Mouse (Mus musculus): ENCODE measurements around the gene Gm49355. TPM values are rescaled to one million over a fixed set of nuclear protein-coding genes. Genes with fewer than 3 reads are reported as not detected.
A peak's percentile ranks its signal among the peaks of the same experiment; 100 is the strongest.
"Not testable (repeated sequence)": the region's sequence is repeated elsewhere in the genome, so short reads cannot be mapped to it uniquely, and the experiment has no call there.

Gene Gm49355
- total RNA-seq (2014; fragmentation: Nextera tagmentation) (not detected in 2 replicates), total RNA-seq (2017) (not detected in 2 replicates)

DNA sequence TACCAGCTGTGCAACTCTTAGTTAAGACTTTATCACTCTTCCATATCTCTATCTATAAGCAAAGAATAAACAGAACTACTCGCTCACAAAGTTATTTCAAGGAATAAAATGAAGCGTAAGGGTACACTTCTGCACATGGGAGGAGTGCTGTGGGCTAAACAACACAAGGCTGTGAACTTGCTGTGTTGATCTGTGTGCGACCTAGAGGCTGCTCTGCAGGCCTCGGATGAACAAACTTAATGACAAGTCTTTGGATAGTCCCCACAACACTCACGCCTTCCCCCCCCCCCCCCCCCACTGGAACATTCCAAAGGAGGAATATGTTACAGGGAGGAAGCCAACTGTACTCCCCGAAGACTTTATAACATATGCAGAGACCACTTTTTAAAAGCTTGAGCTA lies at the start of gene Gm49355:
Gm49355 (plus strand) TSS at position 336 of the 400 bp plus-strand sequence.
- no peak for ATAC-seq (replicated peaks; ENCODE audit: low FRiP score, low TSS enrichment, poor library complexity, severe bottlenecking)

DNA sequence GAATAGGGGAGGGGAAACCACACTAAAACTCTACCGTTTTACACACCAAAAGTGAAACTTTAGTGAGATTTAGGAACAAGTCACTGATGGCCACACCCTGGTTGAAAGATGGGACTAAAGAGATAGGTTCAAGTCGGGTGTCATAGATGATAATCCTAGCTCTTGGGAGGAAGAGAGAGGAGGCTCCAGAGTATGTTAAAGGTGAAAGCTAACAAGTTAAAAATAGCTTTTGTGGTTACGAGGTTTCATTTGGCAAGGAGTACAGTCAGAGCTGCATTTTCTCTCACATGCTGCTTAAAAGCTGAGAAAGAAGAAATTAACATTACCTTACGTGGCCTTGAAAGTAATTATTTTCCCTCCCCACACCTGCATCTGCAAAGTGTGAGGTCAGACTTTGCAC lies 40.0 kb upstream of the Gm49355 start:
- no peak for ATAC-seq (replicated peaks; ENCODE audit: low FRiP score, low TSS enrichment, poor library complexity, severe bottlenecking)

DNA sequence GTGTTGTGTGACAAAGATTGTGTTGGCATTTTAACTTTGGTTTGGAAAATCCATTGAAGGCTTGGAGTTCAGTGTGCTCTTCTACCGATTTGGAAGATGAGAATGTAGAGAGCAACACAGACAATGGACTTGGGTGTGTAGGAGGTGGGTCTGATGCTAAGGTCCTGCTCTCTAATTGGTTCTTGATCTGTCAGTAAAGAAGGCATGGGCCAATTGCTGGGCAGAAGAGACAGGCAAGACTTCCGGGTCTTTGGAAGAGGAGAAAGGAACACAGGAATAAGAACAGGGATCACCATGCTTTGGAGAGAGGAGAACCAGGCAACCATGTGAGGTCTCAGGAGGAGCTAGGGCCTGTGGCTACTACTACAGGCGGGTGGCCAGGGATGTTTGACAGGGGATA lies 7.7 kb upstream of the Gm49355 start:
- ATAC-seq (replicated peaks; ENCODE audit: low FRiP score, low TSS enrichment, poor library complexity, severe bottlenecking), result no peak

DNA sequence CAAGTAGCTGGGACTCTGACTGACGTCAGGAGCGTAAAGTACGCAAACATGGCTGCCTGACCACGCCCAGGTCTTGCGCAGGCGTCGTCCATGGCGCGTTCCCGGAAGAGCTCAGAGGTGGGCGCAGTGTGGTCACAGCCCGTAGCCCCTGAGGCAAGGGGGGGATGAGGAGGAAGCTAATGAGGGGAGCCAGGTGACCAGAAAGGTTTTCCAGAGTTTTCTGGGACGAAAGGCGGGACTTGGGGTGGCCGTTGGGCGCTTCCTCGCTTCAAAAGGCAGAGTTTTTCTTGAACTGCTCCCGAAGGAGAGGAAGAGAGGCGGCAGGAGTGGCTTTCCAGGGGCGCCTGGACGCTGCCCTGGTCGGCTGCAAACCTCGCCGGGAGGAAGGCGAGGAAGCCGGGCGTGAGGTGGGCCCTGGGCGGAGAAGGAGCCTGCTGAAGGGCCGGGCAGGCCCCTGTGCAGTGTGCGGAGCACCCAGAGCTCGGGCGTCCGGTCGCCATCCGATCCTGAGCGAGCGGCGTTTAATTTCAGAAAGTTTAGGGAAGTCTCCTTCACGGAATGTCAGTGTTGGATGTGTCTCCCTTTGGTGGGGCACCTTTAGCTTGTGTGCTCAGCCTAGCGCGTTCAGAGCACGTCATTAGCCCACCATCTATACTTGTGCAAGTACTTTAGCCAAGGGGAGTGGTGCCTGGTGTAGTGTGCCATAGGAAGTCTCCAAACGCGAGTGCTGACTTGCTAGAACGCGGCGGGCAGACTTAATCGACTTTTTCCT lies 551 bp downstream of the Gm49355 start, which contains the start of gene 3830406C13Rik:
3830406C13Rik (plus strand) TSS at position 33 of the 772 bp plus-strand sequence.
- ATAC-seq (replicated peaks; ENCODE audit: low FRiP score, low TSS enrichment, poor library complexity, severe bottlenecking), result peak; percentile 97

DNA sequence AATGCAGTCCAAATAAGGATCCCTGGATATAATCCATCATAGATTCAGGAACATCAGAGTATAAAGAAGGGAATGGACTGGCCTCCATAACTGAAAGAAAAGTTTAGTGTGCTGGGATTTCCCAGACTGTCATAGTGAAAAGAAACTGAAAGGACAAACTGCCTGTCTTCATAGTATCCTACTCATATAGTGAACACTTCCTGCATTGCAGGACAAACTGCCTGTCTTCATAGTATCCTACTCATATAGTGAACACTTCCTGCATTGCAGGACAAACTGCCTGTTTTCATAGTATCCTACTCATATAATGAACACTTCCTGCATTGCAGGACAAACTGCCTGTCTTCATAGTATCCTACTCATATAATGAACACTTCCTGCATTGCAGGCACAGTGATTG lies 6.0 kb downstream of the Gm49355 start:
- ATAC-seq (replicated peaks; ENCODE audit: low FRiP score, low TSS enrichment, poor library complexity, severe bottlenecking), result not testable (repeated sequence)

DNA sequence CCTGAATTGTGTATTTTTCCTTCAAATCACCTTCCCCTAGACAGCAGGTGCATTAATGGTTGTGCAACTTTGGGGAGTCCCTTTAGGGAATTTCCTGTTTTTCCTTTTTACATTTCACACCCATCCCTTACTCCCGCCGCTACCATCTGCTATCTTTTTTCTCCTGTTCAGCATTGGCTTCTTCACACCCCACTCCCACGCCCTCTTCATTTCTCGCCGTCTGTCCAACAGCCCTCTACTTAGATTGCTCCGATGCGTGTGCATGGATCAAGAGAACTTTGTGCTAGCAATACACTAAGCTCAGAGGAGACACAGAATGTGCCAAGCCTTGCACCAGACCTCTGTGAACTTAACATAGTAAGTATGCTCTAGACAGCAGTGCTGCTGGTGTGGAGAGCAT lies 12.6 kb downstream of the Gm49355 start:
- ATAC-seq (replicated peaks; ENCODE audit: low FRiP score, low TSS enrichment, poor library complexity, severe bottlenecking), result no peak

DNA sequence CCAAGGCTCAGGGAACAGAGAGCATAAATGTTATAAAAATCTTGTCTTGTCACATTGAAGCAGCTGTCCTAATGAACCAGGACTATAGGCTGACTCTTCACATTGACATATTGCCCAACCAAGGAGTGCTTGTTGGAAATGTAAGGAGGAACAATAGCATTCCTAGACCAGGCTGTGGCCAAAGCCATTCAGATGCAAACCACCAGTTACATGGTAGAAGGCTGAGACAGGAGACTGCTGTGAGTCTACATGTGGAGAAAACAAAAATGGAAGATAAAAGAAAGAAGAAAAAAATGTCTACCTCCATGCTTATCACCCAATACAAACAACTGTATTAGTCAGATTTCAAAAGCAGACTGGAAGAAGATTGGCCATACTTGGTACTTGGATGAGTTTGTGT lies 15.4 kb downstream of the Gm49355 start:
- ATAC-seq (replicated peaks; ENCODE audit: low FRiP score, low TSS enrichment, poor library complexity, severe bottlenecking), result no peak

DNA sequence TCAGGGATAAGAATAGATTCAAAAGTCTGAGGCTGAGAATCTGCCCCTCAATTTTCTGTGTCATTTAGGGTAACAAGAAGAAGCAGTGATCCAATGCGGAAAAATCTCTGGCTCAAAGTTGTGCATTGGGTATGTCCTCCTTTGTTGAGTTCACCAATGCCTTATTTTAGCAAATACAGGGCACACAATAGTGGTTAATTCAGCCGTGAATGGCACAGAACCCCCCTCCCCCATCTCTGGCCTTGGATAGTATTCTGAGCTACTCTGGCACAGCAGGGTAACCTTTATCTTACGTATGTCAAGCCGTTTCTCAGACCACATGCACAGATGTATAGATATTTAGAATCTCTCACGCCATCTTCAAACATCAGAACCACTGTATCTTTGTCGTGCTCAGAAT lies 15.9 kb downstream of the Gm49355 start:
- ATAC-seq (replicated peaks; ENCODE audit: low FRiP score, low TSS enrichment, poor library complexity, severe bottlenecking), result no peak

DNA sequence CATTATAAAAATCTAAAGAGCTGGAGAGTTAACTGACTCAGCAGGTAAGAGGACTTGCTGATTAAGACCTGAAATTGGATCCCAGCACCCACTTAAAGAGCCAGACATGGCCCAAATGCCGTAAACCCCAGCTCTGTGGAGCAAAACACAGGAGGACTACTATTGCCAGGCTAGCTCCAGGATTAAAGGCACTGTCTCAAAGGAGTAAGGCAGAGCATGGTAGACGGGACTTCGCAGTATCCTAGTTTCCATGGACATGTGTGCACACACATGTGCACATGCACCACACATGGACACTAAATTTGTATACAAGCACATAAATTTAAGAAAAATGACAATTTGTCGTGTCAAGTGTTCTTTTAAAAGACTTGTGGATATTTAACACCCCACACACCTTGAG lies 16.5 kb downstream of the Gm49355 start:
- no peak for ATAC-seq (replicated peaks; ENCODE audit: low FRiP score, low TSS enrichment, poor library complexity, severe bottlenecking)

DNA sequence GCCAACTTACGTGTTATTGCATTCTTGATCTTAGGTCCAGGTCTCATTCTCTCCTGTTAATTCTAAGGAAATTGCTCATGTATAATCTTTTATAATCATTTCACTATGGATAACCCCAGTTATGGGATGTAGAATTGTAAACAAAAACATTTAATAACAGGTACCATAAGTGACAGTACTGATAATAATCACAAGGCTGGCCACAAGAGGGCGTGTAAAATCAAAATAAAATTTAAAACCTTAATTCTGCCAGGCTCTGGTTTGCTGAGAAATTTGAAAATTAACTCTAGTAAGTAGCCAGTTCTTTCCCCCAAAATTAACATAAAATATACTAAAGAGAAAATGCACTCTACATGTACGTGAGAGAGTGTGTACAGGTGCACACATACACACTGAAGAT lies 16.9 kb downstream of the Gm49355 start:
- ATAC-seq (replicated peaks; ENCODE audit: low FRiP score, low TSS enrichment, poor library complexity, severe bottlenecking), result no peak

DNA sequence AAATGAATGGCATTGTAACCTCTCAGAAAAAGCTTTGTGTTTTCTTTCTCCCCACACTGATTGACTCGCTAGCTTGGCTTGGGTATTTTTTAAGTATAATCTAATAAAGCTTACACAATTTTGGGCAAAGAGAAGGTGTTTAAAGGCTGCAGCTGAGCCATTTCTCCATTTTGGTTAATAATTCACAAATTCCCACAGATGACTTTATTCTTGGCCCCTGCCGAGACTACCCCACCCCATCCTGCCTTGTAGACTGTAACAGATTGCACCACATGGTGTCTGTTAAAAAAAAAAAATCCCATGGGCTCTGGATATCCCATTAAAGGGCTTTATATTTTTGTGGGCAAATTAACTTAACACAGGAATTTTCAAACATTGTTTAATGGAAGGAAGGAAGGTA lies 19.3 kb downstream of the Gm49355 start:
- no peak for ATAC-seq (replicated peaks; ENCODE audit: low FRiP score, low TSS enrichment, poor library complexity, severe bottlenecking)

DNA sequence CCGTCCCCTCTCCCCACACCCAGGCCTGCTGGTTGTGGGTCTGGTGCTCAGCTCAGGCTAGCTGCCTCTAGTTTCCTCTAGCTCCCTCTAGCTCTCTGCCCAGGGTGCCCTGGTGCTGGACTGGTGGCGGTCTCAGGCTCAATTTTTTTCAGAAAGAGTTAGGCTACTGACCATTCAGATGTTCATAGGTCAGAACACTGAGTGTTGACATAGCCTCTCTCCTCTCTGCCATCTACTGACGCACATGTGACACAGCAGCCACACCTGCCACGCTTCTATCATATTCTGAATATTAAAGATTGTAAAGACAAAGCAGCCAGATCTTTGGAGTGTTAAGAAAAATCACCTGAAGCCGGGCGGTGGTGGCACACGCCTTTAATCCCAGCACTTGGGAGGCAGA lies 49.8 kb downstream of the Gm49355 start:
- ATAC-seq (replicated peaks; ENCODE audit: low FRiP score, low TSS enrichment, poor library complexity, severe bottlenecking), result no peak

DNA sequence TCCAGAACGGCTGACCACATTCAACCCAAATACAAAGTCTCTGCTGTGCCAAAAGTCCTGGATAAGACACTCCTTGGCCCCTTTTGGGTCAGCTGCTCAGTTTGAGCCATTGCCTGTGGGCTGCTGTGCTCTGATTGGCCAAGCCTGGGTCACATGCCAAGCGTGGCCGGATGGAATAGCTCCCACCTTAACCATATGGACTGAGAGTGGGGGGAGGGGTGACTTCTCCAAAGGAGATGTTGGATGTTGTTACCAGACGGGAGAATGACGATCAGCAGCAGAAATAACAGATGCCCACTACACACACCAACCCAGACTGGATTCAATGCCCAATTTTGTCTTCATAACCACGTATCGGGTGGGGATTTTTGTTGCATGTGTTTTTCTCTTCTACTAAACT lies 51.1 kb downstream of the Gm49355 start:
- ATAC-seq (replicated peaks; ENCODE audit: low FRiP score, low TSS enrichment, poor library complexity, severe bottlenecking), result no peak

DNA sequence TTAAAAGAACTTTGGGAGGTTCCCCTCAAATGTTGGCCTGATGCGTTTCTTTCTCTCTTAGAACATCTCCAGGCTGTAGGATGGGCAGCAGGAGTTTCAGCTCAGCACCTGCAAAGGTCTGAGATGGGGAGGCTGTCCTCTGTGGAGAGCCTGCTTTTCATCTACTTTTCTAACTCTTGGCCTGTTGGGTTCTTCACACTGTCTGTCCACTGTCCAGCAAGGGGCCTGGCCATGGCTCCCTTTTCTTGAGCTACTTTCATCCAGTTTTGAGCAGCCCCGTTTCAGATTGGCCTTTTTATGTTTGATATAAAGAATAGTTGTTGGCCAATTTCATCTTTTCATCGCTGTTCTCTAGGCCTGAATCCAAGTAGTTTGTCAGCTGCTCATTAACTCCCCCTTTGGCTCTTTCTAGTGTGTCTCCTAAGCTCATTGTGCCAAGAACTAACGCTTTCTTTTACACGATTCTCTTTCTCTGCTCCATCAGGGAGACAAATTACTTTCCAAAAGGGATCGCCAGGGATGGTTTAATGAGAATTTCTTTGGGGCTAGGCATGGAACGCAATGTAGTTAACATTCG lies 53.7 kb downstream of the Gm49355 start:
- no peak for ATAC-seq (replicated peaks; ENCODE audit: low FRiP score, low TSS enrichment, poor library complexity, severe bottlenecking)

DNA sequence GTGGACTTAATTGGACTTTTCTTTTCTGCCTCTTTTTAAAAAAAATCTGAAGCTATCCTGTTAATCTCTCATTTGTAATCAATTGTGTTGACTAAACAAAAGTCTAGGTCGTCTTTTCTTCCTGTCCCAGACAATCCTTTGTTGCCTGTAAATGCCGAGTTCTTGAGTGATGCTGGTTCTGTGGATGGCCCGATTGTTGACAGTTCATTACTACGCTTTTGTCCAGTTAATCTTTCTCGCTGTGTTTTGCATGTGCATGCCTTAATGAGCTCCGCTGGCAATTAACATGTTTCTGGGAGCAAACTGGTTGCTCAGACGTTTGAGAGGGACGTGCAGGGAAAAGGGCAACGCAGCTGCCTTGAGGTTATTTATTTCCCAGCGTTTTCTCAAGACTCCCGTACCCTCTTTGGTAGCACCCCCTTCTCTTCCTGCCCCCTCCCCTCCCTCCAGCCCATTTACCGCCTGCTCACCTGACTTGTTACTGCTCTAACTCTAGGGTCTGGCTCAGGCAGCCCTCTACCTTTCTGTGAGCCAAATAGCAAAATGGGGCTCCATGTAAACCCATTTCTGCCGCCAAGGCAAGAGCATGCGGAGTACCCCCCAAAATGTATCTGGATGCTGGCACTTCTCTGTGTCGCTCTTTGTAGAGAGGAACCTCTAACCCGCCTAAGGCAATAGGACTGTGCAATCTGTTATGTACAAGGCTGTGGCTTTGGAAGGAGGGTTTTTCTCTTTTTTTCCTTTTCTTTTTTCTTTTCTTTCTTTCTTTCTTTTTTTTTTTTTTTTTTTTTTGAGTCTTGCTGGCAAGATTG lies 54.4 kb downstream of the Gm49355 start:
- ATAC-seq (replicated peaks; ENCODE audit: low FRiP score, low TSS enrichment, poor library complexity, severe bottlenecking), result no peak

DNA sequence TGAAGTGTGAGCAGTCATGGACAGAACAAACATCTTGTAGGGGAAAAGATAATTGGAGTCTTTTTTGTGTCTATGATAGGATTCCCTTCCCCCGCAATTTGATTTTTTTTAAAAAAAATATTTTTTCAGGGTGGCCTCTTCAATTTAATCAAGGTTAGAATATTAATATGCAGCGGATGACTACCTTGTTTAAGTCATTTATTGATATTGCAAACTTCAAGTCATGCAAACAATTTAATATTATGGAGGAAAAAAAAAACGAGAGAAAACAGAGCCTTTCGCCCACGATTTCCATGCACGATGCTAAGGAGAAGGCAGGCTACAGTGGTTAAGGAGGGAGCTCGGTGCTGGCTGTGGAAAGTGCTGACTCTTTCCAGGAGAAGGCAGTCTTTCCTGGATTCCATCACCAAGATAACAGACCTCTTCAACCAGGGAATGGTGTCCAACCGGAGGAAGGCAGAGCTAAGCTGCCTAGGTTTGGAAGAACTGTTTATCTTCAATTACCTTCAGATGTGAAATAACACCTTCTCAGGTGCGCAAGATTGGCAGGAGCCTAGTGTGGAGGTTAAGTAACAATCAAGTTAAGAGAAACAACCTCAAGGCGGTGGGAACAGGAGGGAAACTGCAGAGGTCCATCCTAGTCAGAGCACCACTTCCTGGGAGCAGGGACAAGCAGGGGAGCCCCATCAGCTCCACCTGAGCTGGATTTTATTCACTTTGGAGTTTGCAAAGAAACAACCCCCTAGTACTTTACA lies 55.2 kb downstream of the Gm49355 start:
- ATAC-seq (replicated peaks; ENCODE audit: low FRiP score, low TSS enrichment, poor library complexity, severe bottlenecking), result no peak

DNA sequence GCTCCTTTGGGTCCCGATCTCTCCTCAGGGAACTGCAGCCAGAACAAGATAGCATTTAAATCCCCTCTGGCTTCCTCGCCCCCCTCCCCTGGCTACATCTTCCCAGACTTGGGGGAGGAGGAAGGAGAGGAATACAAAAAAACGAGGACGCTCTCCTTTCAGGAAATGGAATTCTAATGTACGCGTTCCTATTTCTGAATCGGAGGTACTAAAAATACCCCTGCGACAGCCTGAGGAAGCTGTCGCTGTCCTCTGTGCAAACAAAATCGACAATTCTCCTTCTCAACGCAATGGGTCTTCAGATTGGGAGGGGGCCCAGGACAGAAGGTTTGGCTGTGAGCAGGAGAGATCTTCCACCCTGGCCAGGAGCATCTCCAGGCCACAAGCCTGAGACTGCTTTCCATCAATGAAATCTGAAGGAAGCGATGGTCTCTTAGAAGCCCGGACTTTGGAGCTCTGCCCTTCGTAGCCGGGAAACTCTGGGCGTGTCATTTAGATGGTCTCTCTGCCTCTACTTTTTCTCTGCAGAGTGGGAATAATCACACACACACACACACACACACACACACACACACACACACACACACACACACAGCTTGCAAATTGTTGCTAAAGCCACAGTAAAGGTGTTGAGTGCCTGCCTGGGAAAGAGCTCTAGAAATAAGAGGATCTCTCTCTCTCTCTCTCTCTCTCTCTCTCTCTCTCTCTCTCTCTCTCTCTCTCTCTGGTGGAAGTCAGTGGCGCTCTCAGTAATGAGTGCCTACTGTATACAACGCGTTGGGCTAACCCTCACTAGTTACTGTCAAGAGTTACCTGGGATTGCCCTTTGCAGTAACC lies 56.7 kb downstream of the Gm49355 start:
- ATAC-seq (replicated peaks; ENCODE audit: low FRiP score, low TSS enrichment, poor library complexity, severe bottlenecking), result no peak

DNA sequence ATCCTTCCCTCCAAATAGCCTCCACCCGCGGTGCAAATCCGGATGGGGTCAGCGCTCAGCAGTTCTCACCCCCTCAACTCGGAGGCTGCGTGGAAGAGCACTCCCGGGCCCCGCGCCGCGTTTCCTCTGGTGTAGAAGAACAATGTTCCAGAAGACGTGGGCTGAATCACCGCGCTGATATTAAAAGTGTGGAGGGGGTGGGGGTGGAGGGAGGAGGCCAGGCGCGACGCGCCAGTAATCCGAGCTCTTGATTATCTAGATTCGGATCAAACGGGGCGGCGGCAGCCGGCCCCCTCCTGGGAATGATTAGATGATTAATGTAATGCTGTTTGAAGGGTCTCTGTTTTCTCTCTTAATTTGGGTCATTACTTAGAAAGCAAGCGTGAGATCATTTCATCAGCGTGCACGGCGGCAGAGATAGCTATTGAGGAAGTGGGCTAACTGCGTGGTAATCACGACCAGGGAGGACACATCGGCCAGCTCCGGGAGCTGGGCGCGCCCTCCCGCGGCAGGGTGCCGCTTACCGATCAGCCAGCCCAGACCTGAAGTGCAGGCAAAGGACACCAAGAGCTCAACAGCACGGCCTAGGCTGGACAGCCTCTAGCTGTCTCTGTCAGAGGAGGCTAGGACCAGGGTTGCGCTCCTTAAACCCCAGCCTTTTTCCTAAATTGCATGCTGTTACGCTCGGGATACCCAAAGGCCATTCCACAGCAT lies 57.5 kb downstream of the Gm49355 start:
- ATAC-seq (replicated peaks; ENCODE audit: low FRiP score, low TSS enrichment, poor library complexity, severe bottlenecking), result no peak

Measured in megakaryocyte-erythroid progenitor cell, adult 5-6 weeks (primary cell).